Mouse (Mus musculus) CD4-positive, CD25-positive, alpha-beta regulatory T cell, adult 2 months (primary cell): ENCODE measurements around the gene Gga3.
"Not testable (repeated sequence)": the region's sequence is repeated elsewhere in the genome, so short reads cannot be mapped to it uniquely, and the experiment has no call there.

ENCODE experiments used
- DNase-seq: peaks from one replicate; pipeline ENCODE4 v3.0.0-alpha.2; 2012; ENCODE audit warnings: low read depth, low spot score

Gene Gga3

GRCm38 (mm10) chr11:115603476-115604303, at the start of gene Gga3, which contains the start of gene Mrps7:
Gene Gga3 (minus strand): TSS chr11:115604051.
Gene Mrps7 (plus strand): TSS chr11:115603925.
- DNase-seq = peak; percentile 96

- no peak for DNase-seq
Measured at GRCm38 (mm10) chr11:115653194-115653593, 49.3 kb upstream of the Gga3 start.

- DNase-seq = no peak
Measured at GRCm38 (mm10) chr11:115651680-115652079, 47.8 kb upstream of the Gga3 start.

GRCm38 (mm10) chr11:115649706-115650105, 45.9 kb upstream of the Gga3 start:
- no peak for DNase-seq

- peak; percentile 88 for DNase-seq
Measured at GRCm38 (mm10) chr11:115647459-115647858, 43.6 kb upstream of the Gga3 start.

- DNase-seq = peak; percentile 52
Measured at GRCm38 (mm10) chr11:115646439-115646838, 42.6 kb upstream of the Gga3 start.

- not testable (repeated sequence) for DNase-seq
Measured at GRCm38 (mm10) chr11:115645498-115645897, 41.6 kb upstream of the Gga3 start.

- no peak for DNase-seq
Measured at GRCm38 (mm10) chr11:115644308-115644707, 40.5 kb upstream of the Gga3 start.

GRCm38 (mm10) chr11:115643265-115643664, 39.4 kb upstream of the Gga3 start:
- DNase-seq = peak; percentile 77

- no peak for DNase-seq
Measured at GRCm38 (mm10) chr11:115642705-115643104, 38.9 kb upstream of the Gga3 start.

GRCm38 (mm10) chr11:115641664-115642036, 37.8 kb upstream of the Gga3 start:
- DNase-seq = no peak

GRCm38 (mm10) chr11:115640978-115641663, 37.3 kb upstream of the Gga3 start:
- DNase-seq = peak; percentile 93

GRCm38 (mm10) chr11:115640311-115640828, 36.5 kb upstream of the Gga3 start:
- no peak for DNase-seq

GRCm38 (mm10) chr11:115639540-115639939, 35.7 kb upstream of the Gga3 start:
- no peak for DNase-seq

GRCm38 (mm10) chr11:115638498-115639409, 34.9 kb upstream of the Gga3 start:
- DNase-seq = no peak

GRCm38 (mm10) chr11:115636960-115637359, 33.1 kb upstream of the Gga3 start:
- no peak for DNase-seq

- no peak for DNase-seq
Measured at GRCm38 (mm10) chr11:115635484-115635883, 31.6 kb upstream of the Gga3 start.

- no peak for DNase-seq
Measured at GRCm38 (mm10) chr11:115635041-115635440, 31.2 kb upstream of the Gga3 start.

GRCm38 (mm10) chr11:115634109-115634508, 30.3 kb upstream of the Gga3 start:
- DNase-seq = no peak

- DNase-seq = peak; percentile 47
Measured at GRCm38 (mm10) chr11:115632862-115633261, 29.0 kb upstream of the Gga3 start.

- peak; percentile 77 for DNase-seq
Measured at GRCm38 (mm10) chr11:115632247-115632646, 28.4 kb upstream of the Gga3 start.

GRCm38 (mm10) chr11:115631505-115631890, 27.6 kb upstream of the Gga3 start:
- DNase-seq = peak; percentile 64
